Mouse (Mus musculus): ENCODE measurements around the gene Aig1. TPM values are rescaled to one million over a fixed set of nuclear protein-coding genes. Genes with fewer than 3 reads are reported as not detected.
"Not testable (repeated sequence)": the region's sequence is repeated elsewhere in the genome, so short reads cannot be mapped to it uniquely, and the experiment has no call there.

The Aig1 gene
- polyA plus RNA-seq (2016; fragmentation: Nextera tagmentation; extraction: Ambion mirVana), result 10.4 and 11.2 TPM in 2 replicates

- Histone ChIP-seq H3K9me3 (replicated peaks) (no peaks in the 10 kb centered on the region), H3K36me3 (no peaks in the 10 kb centered on the region), H3K4me1 (peaks cover 11% of the 10 kb centered on the region; the same call in 1 of the 2 replicates), H3K27me3 (ENCODE audit: low read depth, poor library complexity, severe bottlenecking) (no peaks in the 10 kb centered on the region; the same call in 1 of the 2 replicates), H3K27ac (peak within 1 kb of the TSS; percentile 83), H3K4me3 (peak within 1 kb of the TSS; percentile 79)
- peak; percentile 72 for DNase-seq (ENCODE audit: low spot score)
- 4% methylated on average over 62 of the region's 77 CpGs for WGBS
Observed at GRCm38 (mm10) chr10:13868371-13869321, at the start of gene Aig1. Aig1 (minus strand) TSS chr10:13868980.

GRCm38 (mm10) chr10:13916645-13917342, 48.0 kb upstream of the Aig1 start:
- Histone ChIP-seq H3K36me3 (no peaks in the 10 kb centered on the region), H3K4me3 (no peak overlapping the region), H3K27me3 (ENCODE audit: low read depth, poor library complexity, severe bottlenecking) (no peaks in the 10 kb centered on the region), H3K4me1 (no peaks in the 10 kb centered on the region), H3K27ac (no peak overlapping the region), H3K9me3 (replicated peaks) (no peaks in the 10 kb centered on the region)
- DNase-seq (ENCODE audit: low spot score), result no peak
- 69% methylated on average over 12 of the region's 12 CpGs for WGBS

GRCm38 (mm10) chr10:13915211-13915610, 46.4 kb upstream of the Aig1 start:
- no peaks in the 10 kb centered on the region for H3K4me1 ChIP-seq
- H3K9me3 ChIP-seq (replicated peaks), result no peaks in the 10 kb centered on the region
- no peaks in the 10 kb centered on the region for H3K36me3 ChIP-seq
- no peak overlapping the region for H3K4me3 ChIP-seq
- no peaks in the 10 kb centered on the region for H3K27me3 ChIP-seq (ENCODE audit: low read depth, poor library complexity, severe bottlenecking)
- 88% methylated on average over 3 of the region's 3 CpGs for WGBS
- DNase-seq (ENCODE audit: low spot score), result no peak
- no peak overlapping the region for H3K27ac ChIP-seq

- Histone ChIP-seq H3K27me3 (ENCODE audit: low read depth, poor library complexity, severe bottlenecking) (no peaks in the 10 kb centered on the region), H3K27ac (no peak overlapping the region), H3K9me3 (replicated peaks) (no peaks in the 10 kb centered on the region), H3K4me1 (no peaks in the 10 kb centered on the region), H3K4me3 (no peak overlapping the region), H3K36me3 (no peaks in the 10 kb centered on the region)
- DNase-seq (ENCODE audit: low spot score), result no peak
Observed at GRCm38 (mm10) chr10:13913689-13914088, 44.9 kb upstream of the Aig1 start.

- no peaks in the 10 kb centered on the region for H3K27me3 ChIP-seq (ENCODE audit: low read depth, poor library complexity, severe bottlenecking)
- H3K4me3 ChIP-seq, result no peak overlapping the region
- 85% methylated on average over 8 of the region's 8 CpGs for WGBS
- H3K36me3 ChIP-seq, result no peaks in the 10 kb centered on the region
- no peaks in the 10 kb centered on the region for H3K9me3 ChIP-seq (replicated peaks)
- no peak overlapping the region for H3K27ac ChIP-seq
- no peak for DNase-seq (ENCODE audit: low spot score)
- no peaks in the 10 kb centered on the region for H3K4me1 ChIP-seq
Observed at GRCm38 (mm10) chr10:13906261-13906741, 37.5 kb upstream of the Aig1 start.

GRCm38 (mm10) chr10:13905618-13906017, 36.8 kb upstream of the Aig1 start:
- H3K27me3 ChIP-seq (ENCODE audit: low read depth, poor library complexity, severe bottlenecking), result no peaks in the 10 kb centered on the region
- DNase-seq (ENCODE audit: low spot score), result no peak
- WGBS, result 94% methylated on average over 9 of the region's 9 CpGs
- H3K4me1 ChIP-seq, result no peaks in the 10 kb centered on the region
- H3K9me3 ChIP-seq (replicated peaks), result no peaks in the 10 kb centered on the region
- no peak overlapping the region for H3K27ac ChIP-seq
- H3K4me3 ChIP-seq, result no peak overlapping the region
- no peaks in the 10 kb centered on the region for H3K36me3 ChIP-seq

GRCm38 (mm10) chr10:13892762-13893161, 24.0 kb upstream of the Aig1 start:
- H3K36me3 ChIP-seq; DNase-seq (ENCODE audit: low spot score); H3K27me3 ChIP-seq (ENCODE audit: low read depth, poor library complexity, severe bottlenecking); H3K4me1 ChIP-seq; H3K4me3 ChIP-seq; H3K27ac ChIP-seq; H3K9me3 ChIP-seq (replicated peaks): not testable (repeated sequence)
- WGBS, result 91% methylated on average over 6 of the region's 7 CpGs

GRCm38 (mm10) chr10:13882975-13883875, 14.4 kb upstream of the Aig1 start:
- no peaks in the 10 kb centered on the region for H3K27me3 ChIP-seq (ENCODE audit: low read depth, poor library complexity, severe bottlenecking)
- 83% methylated on average over 10 of the region's 10 CpGs for WGBS
- DNase-seq (ENCODE audit: low spot score), result no peak
- H3K27ac ChIP-seq, result no peak overlapping the region
- H3K4me1 ChIP-seq, result no peaks in the 10 kb centered on the region
- no peaks in the 10 kb centered on the region for H3K36me3 ChIP-seq
- H3K4me3 ChIP-seq, result no peak overlapping the region
- no peaks in the 10 kb centered on the region for H3K9me3 ChIP-seq (replicated peaks)

- WGBS, result 74% methylated on average over 9 of the region's 9 CpGs
- no peak overlapping the region for H3K4me3 ChIP-seq
- no peaks in the 10 kb centered on the region for H3K27me3 ChIP-seq (ENCODE audit: low read depth, poor library complexity, severe bottlenecking)
- H3K9me3 ChIP-seq (replicated peaks), result no peaks in the 10 kb centered on the region
- H3K4me1 ChIP-seq, result no peaks in the 10 kb centered on the region
- no peak overlapping the region for H3K27ac ChIP-seq
- H3K36me3 ChIP-seq, result no peaks in the 10 kb centered on the region
- no peak for DNase-seq (ENCODE audit: low spot score)
Observed at GRCm38 (mm10) chr10:13882490-13882889, 13.7 kb upstream of the Aig1 start.

GRCm38 (mm10) chr10:13878696-13879095, 9.9 kb upstream of the Aig1 start:
- no peak for DNase-seq (ENCODE audit: low spot score)
- 87% methylated on average over 4 of the region's 4 CpGs for WGBS
- no peaks in the 10 kb centered on the region for H3K4me1 ChIP-seq
- no peak overlapping the region for H3K27ac ChIP-seq
- no peaks in the 10 kb centered on the region for H3K36me3 ChIP-seq
- no peak overlapping the region for H3K4me3 ChIP-seq
- no peaks in the 10 kb centered on the region for H3K27me3 ChIP-seq (ENCODE audit: low read depth, poor library complexity, severe bottlenecking)
- no peaks in the 10 kb centered on the region for H3K9me3 ChIP-seq (replicated peaks)

GRCm38 (mm10) chr10:13875038-13875420, 6.2 kb upstream of the Aig1 start:
- Histone ChIP-seq H3K4me3 (no peak overlapping the region), H3K4me1 (no peaks in the 10 kb centered on the region), H3K9me3 (replicated peaks) (no peaks in the 10 kb centered on the region), H3K36me3 (no peaks in the 10 kb centered on the region), H3K27me3 (ENCODE audit: low read depth, poor library complexity, severe bottlenecking) (no peaks in the 10 kb centered on the region), H3K27ac (no peak overlapping the region)
- no peak for DNase-seq (ENCODE audit: low spot score)
- 76% methylated on average over 4 of the region's 4 CpGs for WGBS

- H3K36me3 ChIP-seq, result no peaks in the 10 kb centered on the region
- no peak overlapping the region for H3K4me3 ChIP-seq
- no peak for DNase-seq (ENCODE audit: low spot score)
- no peaks in the 10 kb centered on the region for H3K27me3 ChIP-seq (ENCODE audit: low read depth, poor library complexity, severe bottlenecking)
- no peak overlapping the region for H3K27ac ChIP-seq
- WGBS, result 84% methylated on average over 10 of the region's 10 CpGs
- H3K4me1 ChIP-seq, result no peaks in the 10 kb centered on the region
- no peaks in the 10 kb centered on the region for H3K9me3 ChIP-seq (replicated peaks)
Observed at GRCm38 (mm10) chr10:13874301-13875037, 5.7 kb upstream of the Aig1 start.

Measured in limb, embryonic 10.5 days (tissue).